In genomic region chr12:110979808-110980207, GRCm38 (mm10) we compare ENCODE assay signal across 15 mouse cellular contexts. TPM values are rescaled to one million over a fixed set of nuclear protein-coding genes. Genes with fewer than 3 reads are reported as not detected.
DNase-seq lines count a peak whose midpoint lies in the region; ATAC-seq lines count a peak whose summit lies in the region.
"Had no signal": no experiment of that assay in that cellular context is flagged by ENCODE, and none has a peak within 500 bp of the region (broad histone marks: within the 10 kb centered on the region; RNA-seq: fewer than 3 reads in every experiment).

No protein-coding gene starts in this region.

- no peaks in the 10 kb centered on the region; the same call in 1 of the 2 replicates for H3K9me3 ChIP-seq in forebrain, embryonic 10.5 days
- no peaks in the 10 kb centered on the region for H3K9me3 ChIP-seq in forebrain, embryonic 14.5 days (replicated peaks; ENCODE audit: control insufficient read depth, low read length)
- no peaks in the 10 kb centered on the region for H3K9me3 ChIP-seq in kidney, embryonic 14.5 days (ENCODE audit: control insufficient read depth, low read length)
- no peaks in the 10 kb centered on the region for H3K9me3 ChIP-seq in embryonic facial prominence, embryonic 11.5 days (replicated peaks; ENCODE audit: control insufficient read depth, low read length)
- no peaks in the 10 kb centered on the region for H3K9me3 ChIP-seq in liver, embryonic 15.5 days (replicated peaks)
- H3K9me3 ChIP-seq: embryonic facial prominence, embryonic 15.5 days; neural tube, embryonic 12.5 days had no signal

- WGBS in forebrain, embryonic 10.5 days: 83% methylated on average over 3 of the region's 3 CpGs
- WGBS in forebrain, embryonic 14.5 days: 85% methylated on average over 3 of the region's 3 CpGs
- WGBS in kidney, embryonic 14.5 days: 67% methylated on average over 3 of the region's 3 CpGs
- 82% methylated on average over 3 of the region's 3 CpGs for WGBS in embryonic facial prominence, embryonic 11.5 days
- WGBS in liver, embryonic 15.5 days (ENCODE audit: insufficient replicate concordance): 51% methylated on average over 3 of the region's 3 CpGs

- intact Hi-C loops in left cerebral cortex, postnatal 4 days (cut with DNase I): no loop called here

- H3K4me2 ChIP-seq in forebrain, embryonic 14.5 days (ENCODE audit: low read length): no peak overlapping the region
- H3K4me2 ChIP-seq in kidney, embryonic 14.5 days (replicated peaks; ENCODE audit: low read depth, low read length): no peak overlapping the region
- peak overlapping the region; percentile 98; the same call in 1 of the 2 replicates for H3K4me2 ChIP-seq in embryonic facial prominence, embryonic 11.5 days (ENCODE audit: low read depth, low read length)
- peak overlapping the region; percentile 89 for H3K4me2 ChIP-seq in liver, embryonic 15.5 days

- H3K9ac ChIP-seq in forebrain, embryonic 14.5 days (ENCODE audit: low read length): no peak overlapping the region
- no peak overlapping the region for H3K9ac ChIP-seq in kidney, embryonic 14.5 days (ENCODE audit: low read depth, low read length)
- no peak overlapping the region; the same call in 1 of the 2 replicates for H3K9ac ChIP-seq in embryonic facial prominence, embryonic 11.5 days (replicated peaks; ENCODE audit: low read length)
- H3K9ac ChIP-seq in liver, embryonic 15.5 days: peak overlapping the region; percentile 74

- no peak overlapping the region for H3K4me3 ChIP-seq in forebrain, embryonic 10.5 days
- H3K4me3 ChIP-seq in forebrain, embryonic 14.5 days (ENCODE audit: low read depth, low read length): no peak overlapping the region
- H3K4me3 ChIP-seq in kidney, embryonic 14.5 days (ENCODE audit: low read length): peak overlapping the region; percentile 82
- no peak overlapping the region for H3K4me3 ChIP-seq in embryonic facial prominence, embryonic 11.5 days (ENCODE audit: low read depth, low read length)
- H3K4me3 ChIP-seq in liver, embryonic 15.5 days (replicated peaks): peak overlapping the region; percentile 95

- peak overlapping the region; percentile 94 for H3K27ac ChIP-seq in forebrain, embryonic 10.5 days
- H3K27ac ChIP-seq in forebrain, embryonic 14.5 days (ENCODE audit: low read depth, low read length): no peak overlapping the region
- peak overlapping the region; percentile 47; the same call in 1 of the 2 replicates for H3K27ac ChIP-seq in kidney, embryonic 14.5 days (ENCODE audit: low read depth, low read length)
- H3K27ac ChIP-seq in embryonic facial prominence, embryonic 11.5 days (replicated peaks; ENCODE audit: low read depth, low read length): no peak overlapping the region
- H3K27ac ChIP-seq in liver, embryonic 15.5 days (replicated peaks): peak overlapping the region; percentile 98
- H3K27ac ChIP-seq: neural tube, embryonic 12.5 days had no signal

- DNase-seq in forebrain, embryonic 10.5 days (ENCODE audit: extremely low spot score, low spot score): no peak
- DNase-seq in forebrain, embryonic 14.5 days (ENCODE audit: low spot score): no peak
- DNase-seq in kidney, postnatal 4 days: no peak
- DNase-seq in embryonic facial prominence, embryonic 11.5 days (ENCODE audit: low spot score): no peak
- no peak for DNase-seq in right cerebral cortex, postnatal 10 days (ENCODE audit: low spot score in 2 of 2)
- DNase-seq in left cerebral cortex, postnatal 4 days: no peak
- DNase-seq: adrenal gland, adult 8-10 months; cerebellum, adult 11 months; layer of hippocampus, postnatal 36 days; lung, postnatal 4 days; thymus, postnatal 4 days had no signal

- no peak for ATAC-seq in forebrain, embryonic 14.5 days
- ATAC-seq in kidney, embryonic 14.5 days (ENCODE audit: low FRiP score, low TSS enrichment): no peak
- ATAC-seq in embryonic facial prominence, embryonic 11.5 days (replicated peaks; ENCODE audit: insufficient number of reproducible peaks, low FRiP score, low TSS enrichment, low read depth): no peak
- ATAC-seq in liver, embryonic 15.5 days (ENCODE audit: insufficient read depth): no peak

- H3K36me3 ChIP-seq in forebrain, embryonic 10.5 days (replicated peaks): peaks cover 29% of the 10 kb centered on the region
- 0 out of 2 replicates have a peak, but pooled peaks cover 7% of the 10 kb centered on the region for H3K36me3 ChIP-seq in forebrain, embryonic 14.5 days (ENCODE audit: control insufficient read depth, insufficient read depth, low read length)
- H3K36me3 ChIP-seq in kidney, embryonic 14.5 days (ENCODE audit: control insufficient read depth, insufficient read depth, low read length): peaks cover 13% of the 10 kb centered on the region; the same call in 1 of the 2 replicates
- H3K36me3 ChIP-seq in embryonic facial prominence, embryonic 11.5 days (replicated peaks; ENCODE audit: control insufficient read depth, insufficient read depth, low read depth, low read length): peaks cover 7% of the 10 kb centered on the region
- peaks cover 30% of the 10 kb centered on the region for H3K36me3 ChIP-seq in liver, embryonic 15.5 days (replicated peaks)

- H3K4me1 ChIP-seq in forebrain, embryonic 10.5 days: peaks cover 45% of the 10 kb centered on the region
- H3K4me1 ChIP-seq in forebrain, embryonic 14.5 days (ENCODE audit: control insufficient read depth, insufficient read depth, low read length): peaks cover 7% of the 10 kb centered on the region; the same call in 1 of the 2 replicates
- peaks cover 21% of the 10 kb centered on the region for H3K4me1 ChIP-seq in kidney, embryonic 14.5 days (ENCODE audit: control insufficient read depth, insufficient read depth, low read length)
- H3K4me1 ChIP-seq in embryonic facial prominence, embryonic 11.5 days (ENCODE audit: control insufficient read depth, insufficient read depth, low read length): no peaks in the 10 kb centered on the region
- H3K4me1 ChIP-seq in liver, embryonic 15.5 days (replicated peaks): peaks cover 51% of the 10 kb centered on the region

- peaks cover 19% of the 10 kb centered on the region for H3K27me3 ChIP-seq in forebrain, embryonic 10.5 days (ENCODE audit: poor library complexity, severe bottlenecking)
- no peaks in the 10 kb centered on the region for H3K27me3 ChIP-seq in forebrain, embryonic 14.5 days (replicated peaks; ENCODE audit: control insufficient read depth, insufficient read depth, low read length)
- no peaks in the 10 kb centered on the region for H3K27me3 ChIP-seq in kidney, embryonic 14.5 days (ENCODE audit: control insufficient read depth, insufficient read depth, low read length)
- H3K27me3 ChIP-seq in embryonic facial prominence, embryonic 11.5 days (ENCODE audit: control insufficient read depth, insufficient read depth, low read length): no peaks in the 10 kb centered on the region
- peaks cover 9% of the 10 kb centered on the region; the same call in 1 of the 2 replicates for H3K27me3 ChIP-seq in liver, embryonic 15.5 days
- H3K27me3 ChIP-seq: embryonic facial prominence, embryonic 15.5 days; neural tube, embryonic 12.5 days had no signal

RNA-seq across cellular contexts. Expression of gene Ankrd9, which starts 1.0 kb away (rescaled TPM):
- 20.4 and 20.8 TPM in 2 replicates for polyA plus RNA-seq in forebrain, embryonic 10.5 days (2016; fragmentation: Nextera tagmentation; extraction: Ambion mirVana)
- polyA plus RNA-seq in forebrain, embryonic 14.5 days (2014; fragmentation: Nextera tagmentation; extraction: Ambion mirVana): 6.0 and 7.2 TPM in 2 replicates
- polyA plus RNA-seq in kidney, embryonic 14.5 days (2014; fragmentation: Nextera tagmentation; extraction: Ambion mirVana): 11.0 and 12.4 TPM in 2 replicates
- polyA plus RNA-seq in embryonic facial prominence, embryonic 11.5 days (2014; fragmentation: Nextera tagmentation; extraction: Ambion mirVana): 9.5 and 11.5 TPM in 2 replicates
- 63.5 and 68.6 TPM in 2 replicates for polyA plus RNA-seq in liver, embryonic 15.5 days (2015; fragmentation: Nextera tagmentation; extraction: Ambion mirVana)
- total RNA-seq in left cerebral cortex, postnatal 4 days (2021): 1 to 10 TPM; 4.0 to 4.2 TPM

RNA-seq across cellular contexts. Expression of gene Rcor1, which starts 59.3 kb away (rescaled TPM):
- polyA plus RNA-seq in forebrain, embryonic 10.5 days (2016; fragmentation: Nextera tagmentation; extraction: Ambion mirVana): 7.0 and 8.4 TPM in 2 replicates
- polyA plus RNA-seq in forebrain, embryonic 14.5 days (2014; fragmentation: Nextera tagmentation; extraction: Ambion mirVana): 8.5 and 9.7 TPM in 2 replicates
- 15.9 and 17.4 TPM in 2 replicates for polyA plus RNA-seq in kidney, embryonic 14.5 days (2014; fragmentation: Nextera tagmentation; extraction: Ambion mirVana)
- 13.6 and 16.9 TPM in 2 replicates for polyA plus RNA-seq in embryonic facial prominence, embryonic 11.5 days (2014; fragmentation: Nextera tagmentation; extraction: Ambion mirVana)
- polyA plus RNA-seq in liver, embryonic 15.5 days (2015; fragmentation: Nextera tagmentation; extraction: Ambion mirVana): 4.6 and 5.1 TPM in 2 replicates
- 10 to 100 TPM; 21.9 to 24.7 TPM for total RNA-seq in left cerebral cortex, postnatal 4 days (2021)

Comparison
In these comparisons a context has a peak if more than half of its experiments do, and no peak if none do; other contexts are left out.
1. H3K27ac ChIP-seq: peak in forebrain, embryonic 10.5 days (single experiment), kidney, embryonic 14.5 days (single experiment) and liver, embryonic 15.5 days (single experiment); none in forebrain, embryonic 14.5 days (single experiment) and embryonic facial prominence, embryonic 11.5 days (single experiment).
2. H3K4me3 ChIP-seq: peak in kidney, embryonic 14.5 days (single experiment) and liver, embryonic 15.5 days (single experiment); none in forebrain, embryonic 10.5 days (single experiment), forebrain, embryonic 14.5 days (single experiment) and embryonic facial prominence, embryonic 11.5 days (single experiment).
3. H3K4me2 ChIP-seq: peak in embryonic facial prominence, embryonic 11.5 days (single experiment) and liver, embryonic 15.5 days (single experiment); none in forebrain, embryonic 14.5 days (single experiment) and kidney, embryonic 14.5 days (single experiment).